Mouse (Mus musculus) CH12.LX (cell line): ENCODE data around the gene Ccdc93. TPM values are rescaled to one million over a fixed set of nuclear protein-coding genes. Genes with fewer than 3 reads are reported as not detected.
A peak's percentile ranks its signal among the peaks of the same experiment; 100 is the strongest.

ENCODE experiments used
- DNase-seq: peaks from one replicate; pipeline ENCODE4 v3.0.0-alpha.2; 2013; ENCODE audit errors: extremely low read depth
- H3K27ac ChIP-seq: 2 replicates; pipeline ENCODE4 v1.5.1; 2012; ENCODE audit warnings: low read depth, mild to moderate bottlenecking, control low read depth, moderate library complexity; ENCODE audit not compliant: insufficient read depth
- H3K27me3 ChIP-seq: replicated peaks from 2 replicates; pipeline ENCODE3; 2012; ENCODE audit warnings: inconsistent platforms
- H3K36me3 ChIP-seq, 2 experiments: replicated peaks in 1 of 2; 2 replicates each; pipeline versions ENCODE3 to v1.6.1; 2012; ENCODE audit warnings: inconsistent platforms in 1 of 2, low read length in 1 of 2, mild to moderate bottlenecking in 1 of 2, mixed read lengths in 1 of 2, moderate library complexity in 1 of 2; ENCODE audit not compliant: control insufficient read depth in 1 of 2, insufficient read depth in 1 of 2
- H3K4me1 ChIP-seq, 2 experiments: 2 replicates each; pipeline ENCODE4 v1.6.1; 2012; ENCODE audit warnings: inconsistent platforms in 1 of 2, moderate library complexity in 1 of 2; ENCODE audit not compliant: insufficient read depth in 2 of 2, control insufficient read depth in 1 of 2
- H3K4me2 ChIP-seq: 2 replicates; pipeline ENCODE4 v1.6.1; 2012; ENCODE audit warnings: low read depth, mild to moderate bottlenecking, control low read depth; ENCODE audit not compliant: poor library complexity, insufficient read depth, severe bottlenecking
- H3K4me3 ChIP-seq, 3 experiments: fragments of 150-350 bp in 1 of 3; sonication (generic) in 1 of 3; replicated peaks in 1 of 3; 2 replicates each; pipeline versions ENCODE3 to v1.5.1; 2011 to 2012; ENCODE audit warnings: low read depth in 2 of 3, low read length in 2 of 3, mild to moderate bottlenecking in 2 of 3, moderate library complexity in 2 of 3, control low read depth in 1 of 3, improper control_type of control experiment in 1 of 3, inconsistent platforms in 1 of 3, mixed read lengths in 1 of 3; ENCODE audit not compliant: poor library complexity in 1 of 3
- H3K79me2 ChIP-seq: replicated peaks from 2 replicates; pipeline ENCODE4 v1.6.1; 2012; ENCODE audit warnings: mild to moderate bottlenecking, moderate library complexity; ENCODE audit not compliant: control insufficient read depth, poor library complexity, insufficient read depth, severe bottlenecking; ENCODE audit errors: extremely low read depth
- H3K9ac ChIP-seq: 2 replicates; pipeline ENCODE4 v1.6.1; 2012; ENCODE audit warnings: low read depth, mild to moderate bottlenecking, control low read depth, moderate library complexity; ENCODE audit not compliant: insufficient read depth
- H3K9me3 ChIP-seq: replicated peaks from 2 replicates; pipeline ENCODE3; 2012; ENCODE audit warnings: low read length, inconsistent platforms, mixed read lengths
- BHLHE40 ChIP-seq: IDR thresholded peaks from 2 replicates; pipeline ENCODE4 v1.6.1; 2011; ENCODE audit warnings: mild to moderate bottlenecking, low read depth, low read length, improper control_type of control experiment
- CHD2 ChIP-seq: IDR thresholded peaks from 2 replicates; pipeline ENCODE4 v1.6.1; 2011; ENCODE audit warnings: low read length, improper control_type of control experiment
- CTCF ChIP-seq, 2 experiments: IDR thresholded peaks in 1 of 2; conservative IDR thresholded peaks in 1 of 2; 2 replicates each; pipeline ENCODE4 v1.5.1; 2011 to 2012; ENCODE audit warnings: low read depth in 2 of 2, low read length in 2 of 2, improper control_type of control experiment in 1 of 2, inconsistent platforms in 1 of 2, mild to moderate bottlenecking in 1 of 2, moderate library complexity in 1 of 2
- E2F4 ChIP-seq: IDR thresholded peaks from 2 replicates; pipeline ENCODE4 v1.6.1; 2011; ENCODE audit warnings: low read depth, low read length, improper control_type of control experiment; ENCODE audit not compliant: insufficient replicate concordance
- EP300 ChIP-seq: IDR thresholded peaks from 2 replicates; pipeline ENCODE4 v1.6.1; 2011; ENCODE audit warnings: low read length, improper control_type of control experiment
- ETS1 ChIP-seq: conservative IDR thresholded peaks from 2 replicates; pipeline ENCODE4 v1.6.1; 2012; ENCODE audit warnings: low read depth, mild to moderate bottlenecking, inconsistent platforms, low read length, improper control_type of control experiment, moderate library complexity
- GABPA ChIP-seq: IDR thresholded peaks from 2 replicates; pipeline ENCODE4 v1.6.1; 2012; ENCODE audit warnings: low read depth, low read length, improper control_type of control experiment, inconsistent platforms; ENCODE audit not compliant: insufficient replicate concordance
- HCFC1 ChIP-seq: IDR thresholded peaks from 2 replicates; pipeline ENCODE4 v1.6.1; 2012; ENCODE audit warnings: low read depth, mild to moderate bottlenecking, inconsistent platforms, low read length, improper control_type of control experiment
- IRF4 ChIP-seq: IDR thresholded peaks from 2 replicates; pipeline ENCODE4 v1.6.1; 2014; ENCODE audit warnings: low read depth, mild to moderate bottlenecking, inconsistent platforms, low read length, improper control_type of control experiment
- JUN ChIP-seq: IDR thresholded peaks from 2 replicates; pipeline ENCODE4 v1.6.1; 2011; ENCODE audit warnings: low read depth, mild to moderate bottlenecking, low read length, improper control_type of control experiment, moderate library complexity; ENCODE audit not compliant: insufficient read depth
- JUND ChIP-seq: conservative IDR thresholded peaks from 2 replicates; pipeline ENCODE4 v1.6.1; 2011; ENCODE audit warnings: low read depth, low read length, improper control_type of control experiment
- KAT2A ChIP-seq: IDR thresholded peaks from 2 replicates; pipeline ENCODE4 v1.6.1; 2012; ENCODE audit warnings: low read length, improper control_type of control experiment, inconsistent platforms; ENCODE audit not compliant: insufficient replicate concordance
- MAFK ChIP-seq: IDR thresholded peaks from 2 replicates; pipeline ENCODE4 v1.6.1; 2011; ENCODE audit warnings: low read length, improper control_type of control experiment; ENCODE audit not compliant: insufficient replicate concordance
- MAX ChIP-seq: IDR thresholded peaks from 2 replicates; pipeline ENCODE4 v1.6.1; 2011; ENCODE audit warnings: low read length, improper control_type of control experiment
- MAZ ChIP-seq: IDR thresholded peaks from 2 replicates; pipeline ENCODE4 v1.6.1; 2012; ENCODE audit warnings: low read depth, mild to moderate bottlenecking, inconsistent platforms, low read length, improper control_type of control experiment, moderate library complexity
- MYC ChIP-seq: IDR thresholded peaks from 2 replicates; pipeline ENCODE4 v1.6.1; 2011; ENCODE audit warnings: low read depth, mild to moderate bottlenecking, improper control_type of control experiment, low read length
- NELFE ChIP-seq: IDR thresholded peaks from 2 replicates; pipeline ENCODE4 v1.6.1; 2011; ENCODE audit warnings: low read depth, low read length, improper control_type of control experiment
- PAX5 ChIP-seq: IDR thresholded peaks from 2 replicates; pipeline ENCODE4 v1.6.1; 2012; ENCODE audit warnings: low read length, inconsistent platforms, mixed read lengths
- POLR2AphosphoS2 ChIP-seq: IDR thresholded peaks from 2 replicates; pipeline ENCODE4 v1.6.1; 2011; ENCODE audit warnings: low read depth, low read length, improper control_type of control experiment
- RAD21 ChIP-seq: IDR thresholded peaks from 2 replicates; pipeline ENCODE4 v1.6.1; 2011; ENCODE audit warnings: low read depth, mild to moderate bottlenecking, low read length, improper control_type of control experiment, moderate library complexity
- RCOR1 ChIP-seq: conservative IDR thresholded peaks from 2 replicates; pipeline ENCODE4 v1.6.1; 2012; ENCODE audit warnings: low read depth, mild to moderate bottlenecking, inconsistent platforms, low read length, improper control_type of control experiment
- SIN3A ChIP-seq: IDR thresholded peaks from 2 replicates; pipeline ENCODE4 v1.6.1; 2012; ENCODE audit warnings: low read length, improper control_type of control experiment, inconsistent platforms
- SMC3 ChIP-seq: IDR thresholded peaks from 2 replicates; pipeline ENCODE4 v1.6.1; 2011; ENCODE audit warnings: low read depth, low read length, improper control_type of control experiment
- TBP ChIP-seq: conservative IDR thresholded peaks from 2 replicates; pipeline ENCODE4 v1.6.1; 2011; ENCODE audit warnings: low read depth, low read length, improper control_type of control experiment
- TCF12 ChIP-seq: IDR thresholded peaks from 2 replicates; pipeline ENCODE4 v1.6.1; 2014; ENCODE audit warnings: low read depth, mild to moderate bottlenecking, inconsistent platforms, low read length, improper control_type of control experiment
- UBTF ChIP-seq: IDR thresholded peaks from 2 replicates; pipeline ENCODE4 v1.6.1; 2012; ENCODE audit warnings: low read depth, mild to moderate bottlenecking, inconsistent platforms, low read length, improper control_type of control experiment, moderate library complexity
- USF1 ChIP-seq: IDR thresholded peaks from 2 replicates; pipeline ENCODE4 v1.6.1; 2014; ENCODE audit warnings: low read depth, mild to moderate bottlenecking, inconsistent platforms, low read length, improper control_type of control experiment
- USF2 ChIP-seq: conservative IDR thresholded peaks from 2 replicates; pipeline ENCODE4 v1.6.1; 2011; ENCODE audit warnings: low read depth, low read length, improper control_type of control experiment
- ZC3H11A ChIP-seq: IDR thresholded peaks from 2 replicates; pipeline ENCODE4 v1.6.1; 2012; ENCODE audit warnings: low read depth, mild to moderate bottlenecking, inconsistent platforms, low read length, improper control_type of control experiment
- ZKSCAN1 ChIP-seq: IDR thresholded peaks from 2 replicates; pipeline ENCODE4 v1.6.1; 2012; ENCODE audit warnings: low read depth, inconsistent platforms, low read length, improper control_type of control experiment, borderline replicate concordance
- ZMIZ1 ChIP-seq: IDR thresholded peaks from 2 replicates; pipeline ENCODE4 v1.6.1; 2012; ENCODE audit warnings: low read depth, mild to moderate bottlenecking, inconsistent platforms, low read length, improper control_type of control experiment
- dilution Hi-C: fragments of 300-500 bp; cut with MboI; formaldehyde crosslinking; loops from 2 replicates; pipeline ENCODE4 v1.14.3; 2020; ENCODE audit warnings: low sequenced_read_pairs; ENCODE audit not compliant: extremely low pct_unique_long_range_greater_than_20kb, extremely low pct_ligation_motif_present
- in situ Hi-C: fragments of 300-500 bp; cut with MboI; formaldehyde crosslinking; loops from 3 replicates; pipeline ENCODE4 v1.14.3; 2019; ENCODE audit warnings: low sequenced_read_pairs, low pct_ligation_motif_present, low pct_unique_long_range_greater_than_20kb, mixed read lengths
- polyA plus RNA-seq: library from polyadenylated mRNA; unstranded; fragments of >175 nt; gene quantifications from 2 replicates; pipeline ENCODE4 v1.2.1, GENCODE M21; 2012; ENCODE audit warnings: low read depth; ENCODE audit not compliant: insufficient read length
- total RNA-seq, 2 experiments: library from RNA; depleted of rRNA; stranded (reverse); fragments of 300-350 nt in 1 of 2; fragments of >200 nt in 1 of 2; gene quantifications; 2 replicates each; pipeline ENCODE4 v1.2.3; 2012 to 2014

The Ccdc93 gene
- total and polyA plus RNA-seq, 3 experiments, result 21.0 to 34.0 (median 23.7) TPM

- no peak overlapping the region for H3K27ac ChIP-seq
- DNase-seq, result no peak
- dilution Hi-C loops (no loop called here), in situ Hi-C loops (no loop called here)
- H3K4me2 ChIP-seq, result no peak overlapping the region
- peaks cover 3 to 51% of the 10 kb centered on the region in 2 experiments; a peak in 3 of 4 replicates for H3K4me1 ChIP-seq
- H3K9me3 ChIP-seq, result no peaks in the 10 kb centered on the region
- H3K27me3 ChIP-seq, result no peaks in the 10 kb centered on the region
- no peak overlapping the region for H3K4me3 ChIP-seq
- H3K9ac ChIP-seq, result no peak overlapping the region
- TF ChIP-seq SIN3A (no peak), ETS1 (no peak), ZC3H11A (no peak), TBP (no peak), CTCF (conservative IDR thresholded peaks at IDR 0.05 in 1 of 2, IDR thresholded peaks at IDR 0.05 in 1 of 2; ENCODE audit: low read depth in 2 of 2, low read length in 2 of 2) (0 out of 4 replicates have a peak, but pooled peaks of 1 of the 2 experiments have one; percentile 12), JUND (no peak), UBTF (no peak)
- H3K36me3 ChIP-seq, result peaks cover 42 to 87% of the 10 kb centered on the region in 2 experiments
- H3K79me2 ChIP-seq, result no peaks in the 10 kb centered on the region
These were observed 29.2 kb downstream of the Ccdc93 start for GRCm38 (mm10) chr1:121460077-121460476.

GRCm38 (mm10) chr1:121461895-121462294 lies 31.0 kb downstream of the Ccdc93 start:
- Histone ChIP-seq H3K9me3 (no peaks in the 10 kb centered on the region), H3K27me3 (no peaks in the 10 kb centered on the region), H3K4me2 (0 out of 2 replicates have a peak overlapping the region, but pooled peaks have one; percentile 8), H3K79me2 (no peaks in the 10 kb centered on the region), H3K36me3 (peaks cover 40 to 90% of the 10 kb centered on the region in 2 experiments), H3K4me1 (peaks cover 3 to 54% of the 10 kb centered on the region in 2 experiments; a peak in 3 of 4 replicates), H3K9ac (no peak overlapping the region), H3K4me3 (no peak overlapping the region), H3K27ac (peak overlapping the region; percentile 68)
- peak; percentile 75 for DNase-seq
- in situ Hi-C loops, result no loop called here
- dilution Hi-C loops, result no loop called here
- TF ChIP-seq JUND (no peak), MAX (peak; percentile 31; the same call in 1 of the 2 replicates), POLR2AphosphoS2 (no peak), SIN3A (no peak), USF1 (no peak), CHD2 (no peak), TCF12 (no peak), UBTF (no peak), ZMIZ1 (no peak), ZC3H11A (no peak), CTCF (conservative IDR thresholded peaks at IDR 0.05 in 1 of 2, IDR thresholded peaks at IDR 0.05 in 1 of 2; ENCODE audit: low read depth in 2 of 2, low read length in 2 of 2) (no peak), MAZ (no peak), E2F4 (no peak), EP300 (no peak; the same call in 1 of the 2 replicates), KAT2A (no peak), BHLHE40 (peak; percentile 55; the same call in 1 of the 2 replicates), SMC3 (no peak), MYC (0 out of 2 replicates have a peak, but pooled peaks have one; percentile 24), HCFC1 (no peak), USF2 (no peak), ZKSCAN1 (no peak), RCOR1 (no peak), ETS1 (peak; percentile 28; the same call in 1 of the 2 replicates), GABPA (no peak), PAX5 (no peak), MAFK (no peak), NELFE (no peak), TBP (no peak), IRF4 (peak; percentile 41), JUN (no peak), RAD21 (no peak)
